Mouse (Mus musculus) central nervous system, embryonic 18 days (tissue): ENCODE results near the gene Fam89b. TPM values are rescaled to one million over a fixed set of nuclear protein-coding genes. Genes with fewer than 3 reads are reported as not detected.

Experiments used
- polyA plus RNA-seq: library from polyadenylated mRNA; depleted of rRNA; stranded (reverse); fragments of >200 nt; gene quantifications from 2 replicates; pipeline ENCODE4 v1.2.3, GENCODE M21; 2012; rRNA removed

Gene Fam89b
- 177 and 188 TPM in 2 replicates for polyA plus RNA-seq

DNA sequence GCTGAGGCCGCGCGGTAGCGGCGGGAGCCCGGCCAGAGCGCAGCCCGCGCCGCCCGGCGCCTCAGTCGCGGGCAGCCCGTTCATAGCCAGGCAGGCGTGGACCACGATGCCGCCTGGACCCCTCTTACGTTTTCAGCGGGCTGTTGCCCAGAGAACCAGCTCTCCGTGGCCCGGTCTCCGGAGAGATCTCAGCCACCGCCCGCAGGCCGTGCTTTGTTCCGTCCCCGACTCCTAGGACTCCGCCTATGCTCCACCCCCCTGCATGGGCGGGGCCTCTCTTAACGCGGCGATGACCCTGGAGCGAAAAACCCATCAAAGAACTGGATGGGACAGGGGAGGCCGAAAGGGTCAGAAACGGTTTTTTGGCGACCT, at the start of gene Fam89b:
Fam89b (minus strand) TSS at position 210 of the 372 bp plus-strand sequence.

DNA sequence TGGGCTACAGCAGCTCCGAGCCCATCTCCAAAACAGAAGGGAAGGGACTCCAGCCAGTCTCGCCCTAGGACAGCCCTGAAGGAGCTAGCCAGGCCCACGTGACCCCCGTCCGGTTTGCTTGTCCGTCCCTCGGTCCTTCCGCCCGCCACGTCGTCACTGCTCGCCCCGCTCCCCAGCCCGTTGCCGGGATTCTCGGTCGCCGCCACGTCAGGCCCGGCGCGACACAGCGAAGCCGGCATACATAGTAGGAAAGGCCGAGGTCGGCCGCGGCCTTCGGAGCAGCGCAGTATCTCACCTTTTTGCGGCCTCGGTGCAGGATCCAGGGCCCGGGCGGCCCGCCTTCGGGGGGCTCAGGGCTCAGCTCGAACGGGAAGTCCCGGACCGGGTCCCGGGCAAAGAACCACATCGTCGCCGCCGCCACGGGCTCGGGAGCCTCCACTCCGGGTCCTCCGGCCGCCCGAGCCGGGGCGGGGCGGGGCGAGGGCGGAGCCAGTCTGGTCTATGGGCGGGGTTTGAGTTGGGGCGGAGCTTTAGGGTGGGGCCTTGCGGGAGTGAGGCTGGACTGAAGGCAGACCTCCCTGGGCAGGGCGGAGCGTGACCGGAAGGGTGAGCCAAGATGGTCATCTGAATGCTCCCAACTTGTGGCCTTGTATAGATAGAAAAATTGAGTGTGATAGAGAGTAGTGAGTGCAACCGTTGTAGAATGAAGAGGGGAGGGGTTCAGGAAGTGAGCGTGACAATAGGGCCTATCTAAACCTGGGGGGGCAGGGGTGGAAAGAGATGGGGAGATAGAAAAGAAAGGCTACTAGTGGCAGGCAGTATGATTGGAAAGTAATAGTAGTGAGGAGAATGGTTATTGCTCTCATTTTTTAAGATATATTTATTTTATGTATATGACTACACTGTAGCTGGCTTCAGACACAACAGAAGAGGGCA, 41.7 kb upstream of the Fam89b start, which contains the start of gene Scyl1:
Scyl1 (minus strand) TSS at position 495 of the 936 bp plus-strand sequence.

DNA sequence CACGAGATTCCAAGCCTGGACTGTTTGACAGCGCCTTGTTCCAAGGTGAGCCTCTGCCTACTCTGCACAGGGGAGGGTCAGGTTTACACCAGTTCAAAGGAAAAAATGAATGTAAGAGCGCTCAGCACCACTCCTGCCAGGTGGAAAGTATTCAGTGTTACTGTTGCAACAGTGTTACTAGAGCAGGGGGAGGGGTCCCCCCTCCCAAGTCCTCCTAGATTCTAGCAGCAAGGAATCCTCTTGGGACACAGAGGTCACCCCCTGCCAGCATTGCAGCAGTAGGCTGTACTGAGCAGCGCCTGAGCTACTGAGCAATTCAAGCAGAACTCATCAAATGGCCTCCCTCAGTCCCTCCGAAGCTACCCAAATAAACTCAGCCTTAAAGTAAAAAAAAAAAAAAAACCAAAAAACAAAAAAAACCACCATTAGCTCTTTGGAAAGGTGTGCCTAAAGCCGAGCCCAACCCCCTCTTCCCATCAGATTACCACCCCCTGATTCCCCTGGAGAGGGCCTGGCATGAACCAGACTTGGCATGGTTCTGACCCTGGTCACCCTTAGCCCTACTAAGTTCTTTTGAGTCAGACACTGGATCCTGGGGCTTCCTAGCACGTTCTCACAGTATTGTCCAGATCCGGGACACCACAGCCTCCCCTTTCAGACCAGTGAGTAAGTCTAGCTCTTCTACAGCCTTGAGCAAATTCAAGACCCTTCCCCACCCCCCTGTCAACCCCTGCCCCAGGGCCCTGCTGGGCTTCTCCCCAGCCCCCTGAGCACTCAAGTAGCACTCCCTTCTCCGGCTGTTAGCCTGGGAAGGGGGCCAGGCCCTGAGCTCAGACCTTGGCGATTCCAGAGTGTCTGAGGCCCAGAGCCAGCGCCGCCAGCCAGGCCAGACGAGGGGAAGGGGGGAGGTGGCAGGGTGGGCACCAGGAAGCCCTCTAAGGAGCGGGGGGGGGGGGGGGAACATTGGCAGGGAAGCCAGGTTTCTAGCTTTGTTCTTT, 11.2 kb upstream of the Fam89b start, which contains the start of gene Ltbp3:
Ltbp3 (plus strand) TSS at position 585 of the 998 bp plus-strand sequence.

DNA sequence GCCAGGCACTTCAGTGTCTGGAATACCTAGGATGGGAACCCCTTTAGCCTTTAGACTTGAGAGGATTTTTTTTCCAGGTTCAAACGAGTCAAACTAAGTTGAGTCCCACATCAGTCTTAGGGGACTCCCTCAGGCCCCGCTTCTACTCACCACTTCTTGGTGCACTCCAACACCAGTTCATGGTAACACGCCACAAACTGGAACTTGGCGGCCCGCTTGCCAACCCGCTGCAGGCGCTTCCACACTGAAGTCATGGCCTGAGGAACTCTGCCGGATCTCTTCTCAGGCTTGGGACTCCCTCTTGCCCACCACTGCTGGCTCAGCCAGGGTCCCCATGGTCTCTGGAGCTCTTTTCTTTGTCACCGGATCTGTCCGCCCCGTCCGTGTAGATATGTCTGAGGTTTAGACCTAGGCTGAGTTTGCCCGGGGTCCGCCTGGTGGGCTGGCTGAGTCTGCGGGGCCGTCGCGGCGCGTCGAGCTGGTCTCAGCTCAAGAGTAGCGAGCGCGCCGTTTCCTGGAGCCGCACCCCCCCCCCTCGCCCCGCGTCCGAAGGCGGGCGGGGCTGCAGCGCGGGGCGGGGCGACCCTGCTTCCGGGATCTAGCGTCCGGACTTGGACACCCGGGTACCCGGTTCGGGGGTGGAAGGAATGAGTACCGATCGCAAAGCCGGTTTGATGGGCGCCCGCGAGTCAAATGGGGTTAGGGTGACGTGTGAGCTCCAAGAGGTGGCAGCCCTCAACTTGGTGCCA, 3.5 kb downstream of the Fam89b start, which contains the start of gene Ehbp1l1:
Ehbp1l1 (minus strand) TSS at position 551 of the 749 bp plus-strand sequence.

DNA sequence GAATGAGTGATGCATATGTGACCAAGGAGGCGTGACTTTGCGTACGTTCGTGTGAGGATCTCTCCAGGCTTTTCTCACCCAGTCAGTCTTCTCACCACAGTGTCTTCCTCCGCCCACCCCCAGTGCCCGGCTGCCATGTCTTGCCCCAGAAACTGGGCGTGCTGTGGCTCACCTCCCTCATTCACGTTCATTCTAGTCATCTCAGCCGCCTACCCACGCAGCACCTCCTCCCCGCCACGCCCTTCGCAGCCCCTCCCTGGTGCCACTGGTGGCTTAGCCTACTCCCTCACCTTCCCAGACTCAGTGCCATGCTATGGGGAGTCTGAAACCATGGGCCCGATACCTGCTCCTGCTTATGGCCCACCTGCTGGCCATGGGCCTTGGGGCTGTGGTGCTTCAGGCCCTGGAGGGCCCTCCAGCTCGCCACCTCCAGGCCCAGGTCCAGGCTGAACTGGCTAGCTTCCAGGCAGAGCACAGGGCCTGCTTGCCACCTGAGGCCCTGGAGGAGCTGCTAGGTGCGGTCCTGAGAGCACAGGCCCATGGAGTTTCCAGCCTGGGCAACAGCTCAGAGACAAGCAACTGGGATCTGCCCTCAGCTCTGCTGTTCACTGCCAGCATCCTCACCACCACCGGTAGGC, 25.2 kb downstream of the Fam89b start, which contains the start of gene Kcnk7:
Kcnk7 (plus strand) TSS at position 205 of the 638 bp plus-strand sequence.

DNA sequence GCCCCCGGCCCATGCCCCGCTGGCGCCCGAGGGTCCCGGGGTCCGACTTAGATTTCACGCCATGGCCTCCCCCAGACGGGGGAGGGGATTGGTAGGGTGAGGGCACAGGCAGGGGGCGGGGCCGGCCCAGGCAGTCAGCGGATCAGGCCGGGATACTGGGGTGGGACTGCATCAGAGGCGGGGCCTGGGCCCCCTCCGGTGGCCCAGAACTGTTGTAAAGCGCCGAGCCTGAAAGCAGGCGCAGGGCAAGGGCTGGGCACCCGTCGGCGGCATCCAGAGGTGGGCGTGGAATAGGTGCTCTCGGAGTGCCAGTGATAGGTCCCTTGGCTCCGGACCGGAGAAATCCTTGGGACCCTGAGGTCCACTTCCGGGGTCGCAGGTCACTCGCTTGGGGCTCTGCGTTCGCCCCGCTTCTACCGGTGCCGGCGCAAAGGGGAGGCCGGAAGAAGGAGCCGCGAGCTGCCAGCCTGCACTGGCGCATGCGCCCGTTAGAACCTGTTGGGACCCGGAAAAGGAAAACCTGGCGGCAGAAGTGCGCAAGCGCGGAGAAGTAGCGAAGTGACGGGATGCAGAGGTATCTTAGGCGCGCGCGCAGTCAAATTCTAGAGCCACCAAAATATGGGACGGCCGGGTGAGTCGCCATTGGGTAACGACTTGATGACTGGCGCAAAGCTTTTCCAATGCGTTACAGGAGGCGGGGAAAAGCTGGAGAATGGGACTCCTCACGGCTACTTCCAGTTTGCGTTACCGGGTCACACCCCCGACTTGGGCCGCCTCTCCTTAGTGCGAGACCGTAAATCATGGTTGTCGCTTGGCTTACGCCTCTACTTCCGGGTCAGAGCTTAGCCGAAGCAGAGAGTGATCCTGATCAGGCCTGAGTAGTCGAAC, 41.0 kb downstream of the Fam89b start, which contains the start of the genes Map3k11 and Pcnx3:
Map3k11 (plus strand) TSS at position 543 of the 888 bp plus-strand sequence.
Pcnx3 (minus strand) TSS at position 709 of the 888 bp plus-strand sequence.

Other genes starting within 250 kb of the Fam89b start
- 58.1 and 60.9 TPM in 2 replicates for gene Mus81, start 241.3 kb downstream of the Fam89b start, polyA plus RNA-seq
- 1,742 and 1,884 TPM in 2 replicates for gene Cfl1, start 239.2 kb downstream of the Fam89b start, polyA plus RNA-seq
- gene 1700020D05Rik, start 225.9 kb downstream of the Fam89b start, polyA plus RNA-seq, result 3.7 and 4.2 TPM in 2 replicates
- 123 and 125 TPM in 2 replicates for gene Snx32, start 219.1 kb downstream of the Fam89b start, polyA plus RNA-seq
- gene Ovol1, start 169.0 kb downstream of the Fam89b start, polyA plus RNA-seq, result 0.08 and 0.28 TPM in 2 replicates
- gene Ap5b1, start 161.6 kb downstream of the Fam89b start, polyA plus RNA-seq, result 2.4 and 3.0 TPM in 2 replicates
- gene Rnaseh2c, start 127.8 kb downstream of the Fam89b start, polyA plus RNA-seq, result 56.0 and 58.7 TPM in 2 replicates
- gene Kat5, start 119.4 kb downstream of the Fam89b start, polyA plus RNA-seq, result 152 and 153 TPM in 2 replicates
- gene Rela, start 92.2 kb downstream of the Fam89b start, polyA plus RNA-seq, result 31.6 and 36.0 TPM in 2 replicates
- 26.9 and 30.9 TPM in 2 replicates for gene Sipa1, start 65.9 kb downstream of the Fam89b start, polyA plus RNA-seq
- gene Map3k11, start 40.9 kb downstream of the Fam89b start, polyA plus RNA-seq, result 14.0 and 14.2 TPM in 2 replicates
- 65.0 and 76.6 TPM in 2 replicates for gene Pcnx3, start 40.7 kb downstream of the Fam89b start, polyA plus RNA-seq
- gene Kcnk7, start 25.3 kb downstream of the Fam89b start, polyA plus RNA-seq, result 0.09 TPM in 1 of 2 replicates, not detected in the other
- 34.9 and 37.4 TPM in 2 replicates for gene Ehbp1l1, start 3.3 kb downstream of the Fam89b start, polyA plus RNA-seq
- 33.3 and 45.8 TPM in 2 replicates for gene Ltbp3, start 11.3 kb upstream of the Fam89b start, polyA plus RNA-seq
- 134 and 139 TPM in 2 replicates for gene Scyl1, start 41.8 kb upstream of the Fam89b start, polyA plus RNA-seq
- 11.8 and 12.2 TPM in 2 replicates for gene Frmd8, start 145.6 kb upstream of the Fam89b start, polyA plus RNA-seq
- 3.2 TPM in 2 replicates for gene Slc25a45, start 148.2 kb upstream of the Fam89b start, polyA plus RNA-seq
- 12.6 and 14.4 TPM in 2 replicates for gene Tigd3, start 164.5 kb upstream of the Fam89b start, polyA plus RNA-seq
- 147 and 151 TPM in 2 replicates for gene Dpf2, start 183.4 kb upstream of the Fam89b start, polyA plus RNA-seq
- gene Cdc42ep2, start 195.2 kb upstream of the Fam89b start, polyA plus RNA-seq, result 17.8 and 18.1 TPM in 2 replicates
- gene Pola2, start 234.5 kb upstream of the Fam89b start, polyA plus RNA-seq, result 27.5 and 30.6 TPM in 2 replicates